Mouse (Mus musculus) neural tube, embryonic 14.5 days (tissue): ENCODE data around the gene Hes5. TPM values are rescaled to one million over a fixed set of nuclear protein-coding genes. Genes with fewer than 3 reads are reported as not detected.

Experiments used
- ATAC-seq: fragments of 200-750 bp; cut with Nextera tagmentation; 2 replicates; pipeline ENCODE4 v1.8.0; 2017; ENCODE audit warnings: low read depth, mild to moderate bottlenecking, moderate TSS enrichment, moderate library complexity
- H3K27ac ChIP-seq: fragments of 300-500 bp; sonication (generic); 2 replicates; pipeline ENCODE4 v1.5.1; 2014; ENCODE audit warnings: low read depth, mild to moderate bottlenecking, control low read depth, low read length, moderate library complexity, mixed read lengths
- H3K27me3 ChIP-seq: fragments of 300-500 bp; sonication (generic); 2 replicates; pipeline ENCODE4 v1.6.1; 2014; ENCODE audit warnings: low read length; ENCODE audit not compliant: control insufficient read depth, insufficient read depth
- H3K36me3 ChIP-seq: fragments of 300-500 bp; sonication (generic); 2 replicates; pipeline ENCODE4 v1.6.1; 2014; ENCODE audit warnings: low read length, mixed read lengths; ENCODE audit not compliant: control insufficient read depth, insufficient read depth
- H3K4me1 ChIP-seq: fragments of 300-500 bp; sonication (generic); 2 replicates; pipeline ENCODE4 v1.6.1; 2014; ENCODE audit warnings: low read length; ENCODE audit not compliant: control insufficient read depth, insufficient read depth
- H3K4me2 ChIP-seq: fragments of 300-500 bp; sonication (generic); 2 replicates; pipeline ENCODE4 v1.6.1; 2014; ENCODE audit warnings: mild to moderate bottlenecking, low read depth, low read length, control low read depth
- H3K4me3 ChIP-seq: fragments of 300-500 bp; sonication (generic); 2 replicates; pipeline ENCODE4 v1.5.1; 2014; ENCODE audit warnings: low read depth, low read length, control low read depth, mixed read lengths
- H3K9ac ChIP-seq: fragments of 300-500 bp; sonication (generic); replicated peaks from 2 replicates; pipeline ENCODE4 v1.6.1; 2014; ENCODE audit warnings: low read depth, mild to moderate bottlenecking, control low read depth, low read length, mixed read lengths
- H3K9me3 ChIP-seq: fragments of 300-500 bp; sonication (generic); 2 replicates; pipeline ENCODE4 v1.6.1; 2016; ENCODE audit warnings: low read length; ENCODE audit not compliant: control insufficient read depth
- WGBS: fragments of 180-500 bp; shearing (Covaris S2); extraction: QIAGEN DNeasy Blood & Tissue Kit; methylation state at CpG from one replicate; pipeline ENCODE4 v1.1.7; 2014; 5-methylcytosine and 5-hydroxymethylcytosine counted together
- polyA plus RNA-seq: library from polyadenylated mRNA; unstranded; fragments of >200 nt; fragmentation: Nextera tagmentation; extraction: Ambion mirVana; gene quantifications from 2 replicates; pipeline ENCODE4 v1.2.1, GENCODE M21; 2014

Gene Hes5
- polyA plus RNA-seq: 40.9 and 60.1 TPM in 2 replicates

DNA sequence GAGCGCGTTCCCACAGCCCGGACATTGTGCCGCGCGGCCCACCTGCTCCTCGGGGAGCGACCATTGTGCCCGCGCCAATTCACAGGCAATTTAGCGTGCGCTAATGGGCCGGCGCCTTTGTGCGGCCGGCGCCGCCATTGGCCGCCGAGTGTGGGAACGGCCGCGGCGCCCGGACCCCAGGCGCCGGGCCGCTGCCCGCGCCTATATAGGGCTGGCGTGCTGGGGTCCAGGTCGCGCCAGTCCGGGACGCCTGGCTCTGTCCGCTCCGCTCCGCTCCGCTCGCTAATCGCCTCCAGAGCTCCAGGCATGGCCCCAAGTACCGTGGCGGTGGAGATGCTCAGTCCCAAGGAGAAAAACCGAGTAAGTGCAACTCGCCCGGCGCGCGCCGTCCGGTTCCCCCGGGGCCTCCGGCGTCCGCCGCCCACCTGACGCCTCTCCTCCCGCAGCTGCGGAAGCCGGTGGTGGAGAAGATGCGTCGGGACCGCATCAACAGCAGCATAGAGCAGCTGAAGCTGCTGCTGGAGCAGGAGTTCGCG is at the start of gene Hes5:
Gene Hes5 (plus strand): TSS at position 234 of the 536 bp plus-strand sequence.
- Histone ChIP-seq H3K4me1 (peaks cover 62% of the 10 kb centered on the region), H3K9ac (peak within 1 kb of the TSS; percentile 76), H3K36me3 (no peaks in the 10 kb centered on the region), H3K27ac (peak within 1 kb of the TSS; percentile 78), H3K9me3 (no peaks in the 10 kb centered on the region), H3K4me3 (peak within 1 kb of the TSS; percentile 73), H3K27me3 (peaks cover 8% of the 10 kb centered on the region; the same call in 1 of the 2 replicates), H3K4me2 (peak within 1 kb of the TSS; percentile 84)
- 0% methylated on average over 60 of the region's 65 CpGs for WGBS
- ATAC-seq: peak; percentile 51

GRCm38 (mm10) chr4:154911644-154912043 is 49.1 kb upstream of the Hes5 start:
- no peak overlapping the region for H3K4me3 ChIP-seq
- 74% methylated on average over 2 of the region's 2 CpGs for WGBS
- ATAC-seq: no peak

DNA sequence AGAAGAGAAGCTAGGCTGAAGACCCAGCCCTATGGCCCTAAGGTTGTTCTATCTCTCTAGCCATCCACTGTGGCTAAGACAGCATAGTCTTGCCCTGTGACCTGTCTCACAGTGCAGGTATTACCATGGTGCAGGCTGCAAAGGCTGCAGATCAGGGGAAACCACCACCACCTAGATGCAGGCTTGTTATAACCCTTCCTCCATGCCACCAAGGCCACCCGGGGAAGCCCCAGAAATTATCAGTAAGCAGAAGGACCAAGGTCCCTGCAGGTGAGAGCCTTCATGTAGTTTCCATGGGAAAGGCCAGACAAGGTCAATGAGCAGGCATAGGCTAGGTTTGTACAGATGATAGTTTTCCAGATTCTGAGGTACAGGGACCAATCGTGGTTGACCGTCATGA is 46.9 kb upstream of the Hes5 start:
- Histone ChIP-seq H3K9me3 (no peaks in the 10 kb centered on the region), H3K4me3 (no peak overlapping the region), H3K4me2 (no peak overlapping the region), H3K36me3 (no peaks in the 10 kb centered on the region), H3K27me3 (no peaks in the 10 kb centered on the region), H3K4me1 (no peaks in the 10 kb centered on the region), H3K9ac (no peak overlapping the region), H3K27ac (no peak overlapping the region)
- 95% methylated on average over 3 of the region's 3 CpGs for WGBS
- ATAC-seq: no peak

More at GRCm38 (mm10) chr4:154911644-154912043, 49.1 kb upstream of the Hes5 start:
- Histone ChIP-seq H3K4me1 (no peaks in the 10 kb centered on the region), H3K36me3 (no peaks in the 10 kb centered on the region), H3K9ac (no peak overlapping the region), H3K27me3 (no peaks in the 10 kb centered on the region), H3K27ac (no peak overlapping the region), H3K4me2 (no peak overlapping the region), H3K9me3 (no peaks in the 10 kb centered on the region)

GRCm38 (mm10) chr4:154914252-154914651 is 46.5 kb upstream of the Hes5 start:
- WGBS: 88% methylated on average over 4 of the region's 4 CpGs

DNA sequence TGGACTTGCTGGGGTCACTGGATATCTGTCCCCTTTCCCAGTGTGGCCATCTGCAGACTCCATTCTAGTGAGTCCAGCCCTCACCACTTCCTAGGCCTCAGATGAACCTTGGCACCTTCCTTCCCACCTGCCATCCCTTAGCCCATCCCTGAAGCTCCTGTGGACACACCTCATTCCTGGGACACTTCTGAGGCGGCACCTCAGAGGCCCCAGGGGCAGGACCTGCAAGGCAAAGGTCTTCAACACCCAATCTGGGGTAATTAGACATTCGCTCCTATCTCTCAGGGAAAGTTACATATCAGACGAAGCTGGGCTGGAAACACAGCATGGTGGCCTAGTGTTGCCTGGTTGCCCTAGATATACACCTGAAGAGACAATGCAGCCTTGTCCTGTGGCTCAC is 46.0 kb upstream of the Hes5 start:
- H3K4me2 ChIP-seq: no peak overlapping the region
- ATAC-seq: no peak
- H3K27ac ChIP-seq: no peak overlapping the region
- H3K9ac ChIP-seq: no peak overlapping the region
- no peaks in the 10 kb centered on the region for H3K27me3 ChIP-seq
- H3K4me3 ChIP-seq: no peak overlapping the region
- WGBS: 88% methylated on average over 3 of the region's 3 CpGs
- no peaks in the 10 kb centered on the region for H3K9me3 ChIP-seq
- no peaks in the 10 kb centered on the region for H3K4me1 ChIP-seq
- H3K36me3 ChIP-seq: no peaks in the 10 kb centered on the region

More at GRCm38 (mm10) chr4:154914252-154914651, 46.5 kb upstream of the Hes5 start:
- H3K4me3 ChIP-seq: no peak overlapping the region
- H3K36me3 ChIP-seq: no peaks in the 10 kb centered on the region
- no peaks in the 10 kb centered on the region for H3K9me3 ChIP-seq
- no peaks in the 10 kb centered on the region for H3K27me3 ChIP-seq
- H3K27ac ChIP-seq: no peak overlapping the region
- ATAC-seq: no peak
- no peaks in the 10 kb centered on the region for H3K4me1 ChIP-seq
- no peak overlapping the region for H3K4me2 ChIP-seq
- no peak overlapping the region for H3K9ac ChIP-seq

DNA sequence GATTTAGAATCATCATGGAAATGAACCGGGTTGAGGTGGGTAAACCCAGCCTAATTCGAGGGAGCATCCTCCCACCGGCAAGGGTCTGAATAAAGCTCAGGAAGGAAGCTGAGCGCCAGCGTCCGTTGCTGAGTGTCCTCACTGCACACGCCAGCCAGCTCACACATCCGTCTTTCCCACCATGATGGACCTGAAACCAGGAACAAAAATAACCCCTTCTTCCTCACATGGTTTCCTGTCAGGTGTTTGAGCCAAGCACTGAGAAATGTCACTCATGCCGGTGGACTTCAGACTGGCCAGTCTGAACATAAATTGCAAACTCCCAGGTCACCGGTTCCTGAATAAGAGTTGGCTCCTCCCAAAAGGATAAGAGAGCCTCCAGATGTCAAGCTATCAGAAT is 45.4 kb upstream of the Hes5 start:
- H3K4me1 ChIP-seq: no peaks in the 10 kb centered on the region
- WGBS: 79% methylated on average over 10 of the region's 10 CpGs
- H3K36me3 ChIP-seq: no peaks in the 10 kb centered on the region
- no peak overlapping the region for H3K4me3 ChIP-seq
- no peaks in the 10 kb centered on the region for H3K27me3 ChIP-seq
- H3K9ac ChIP-seq: no peak overlapping the region
- H3K9me3 ChIP-seq: no peaks in the 10 kb centered on the region
- ATAC-seq: no peak
- H3K4me2 ChIP-seq: no peak overlapping the region
- no peak overlapping the region for H3K27ac ChIP-seq

GRCm38 (mm10) chr4:154916662-154917061 is 44.1 kb upstream of the Hes5 start:
- Histone ChIP-seq H3K4me1 (no peaks in the 10 kb centered on the region), H3K4me2 (no peak overlapping the region), H3K27me3 (no peaks in the 10 kb centered on the region), H3K9ac (no peak overlapping the region), H3K9me3 (no peaks in the 10 kb centered on the region), H3K27ac (no peak overlapping the region), H3K36me3 (no peaks in the 10 kb centered on the region), H3K4me3 (no peak overlapping the region)
- no peak for ATAC-seq
- WGBS: 84% methylated on average over 4 of the region's 4 CpGs

GRCm38 (mm10) chr4:154922291-154922690 is 38.4 kb upstream of the Hes5 start:
- no peak overlapping the region for H3K4me3 ChIP-seq
- ATAC-seq: no peak
- H3K36me3 ChIP-seq: no peaks in the 10 kb centered on the region
- no peaks in the 10 kb centered on the region for H3K4me1 ChIP-seq
- no peak overlapping the region for H3K4me2 ChIP-seq
- H3K9ac ChIP-seq: no peak overlapping the region
- 84% methylated on average over 4 of the region's 4 CpGs for WGBS
- H3K27me3 ChIP-seq: no peaks in the 10 kb centered on the region
- no peaks in the 10 kb centered on the region for H3K9me3 ChIP-seq
- H3K27ac ChIP-seq: no peak overlapping the region

GRCm38 (mm10) chr4:154922931-154923330 is 37.8 kb upstream of the Hes5 start:
- Histone ChIP-seq H3K36me3 (no peaks in the 10 kb centered on the region), H3K9ac (no peak overlapping the region), H3K4me2 (no peak overlapping the region), H3K27ac (no peak overlapping the region), H3K9me3 (no peaks in the 10 kb centered on the region), H3K27me3 (no peaks in the 10 kb centered on the region), H3K4me1 (no peaks in the 10 kb centered on the region), H3K4me3 (no peak overlapping the region)
- ATAC-seq: no peak
- WGBS: 84% methylated on average over 5 of the region's 5 CpGs
